ENCODE assay signal across 14 mouse cellular contexts in the genomic region with DNA sequence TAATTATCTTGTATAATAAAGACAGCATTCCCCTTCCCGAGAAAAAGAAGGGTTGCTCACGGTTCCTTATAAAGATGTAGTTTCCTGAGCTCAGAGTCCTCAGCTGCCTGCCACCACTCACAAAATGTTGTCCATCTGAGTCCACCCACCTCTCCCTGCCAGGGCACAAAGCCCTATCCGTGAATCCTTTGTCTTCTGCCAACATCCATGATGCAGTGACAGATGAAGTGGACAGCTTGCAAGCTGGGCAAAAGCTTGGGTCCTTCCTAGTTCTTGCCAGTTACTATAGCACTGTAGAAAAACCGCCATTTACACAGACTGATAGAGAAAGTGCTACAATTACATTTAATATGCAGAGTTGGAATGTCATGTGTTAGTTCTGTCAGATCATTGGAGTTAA.
A peak's percentile ranks its signal among the peaks of the same experiment; 100 is the strongest.
DNase-seq lines count a peak whose midpoint lies in the region.
"Had no signal": no experiment of that assay in that cellular context is flagged by ENCODE, and none has a peak within 500 bp of the region (broad histone marks: within the 10 kb centered on the region; RNA-seq: fewer than 3 reads in every experiment).

No protein-coding gene starts in this region.

- peak; percentile 22 to 27 for DNase-seq in layer of hippocampus, postnatal 10 days (ENCODE audit: low spot score in 2 of 2)
- no peak for DNase-seq in layer of hippocampus, adult 11-12 months (ENCODE audit: low spot score)
- DNase-seq in cerebellum, adult 11 months = peak; percentile 66
- peak; percentile 84 for DNase-seq in cerebellum, adult 9-10 months
- peak; percentile 69 for DNase-seq in cerebellum, postnatal 36 days
- no peak for DNase-seq in c-Kit-positive CD71-positive TER-119-positive erythroid progenitor cells, embryonic 14.5 days (ENCODE audit: low spot score)
- no peak for DNase-seq in spleen, postnatal 10 days (ENCODE audit: low spot score in 2 of 2)
- DNase-seq in kidney, postnatal 25 days = no peak
- DNase-seq: adrenal gland, postnatal 25 days; gastrocnemius, postnatal 10 days; heart, postnatal 10 days; kidney, adult 2 months; layer of hippocampus, adult 9-11 months; right cerebral cortex, postnatal 4 days had no signal

Comparison
In these comparisons a context has a peak if more than half of its experiments do, and no peak if none do; other contexts are left out.
1. DNase-seq: peak in layer of hippocampus, postnatal 10 days (2 of 2), cerebellum, adult 11 months (single experiment), cerebellum, adult 9-10 months (single experiment) and cerebellum, postnatal 36 days (2 of 2); none in layer of hippocampus, adult 11-12 months (single experiment), c-Kit-positive CD71-positive TER-119-positive erythroid progenitor cells, embryonic 14.5 days (single experiment), spleen, postnatal 10 days (0 of 2) and kidney, postnatal 25 days (0 of 2).